Mouse (Mus musculus): ENCODE data around the gene Ugcg. TPM values are rescaled to one million over a fixed set of nuclear protein-coding genes. Genes with fewer than 3 reads are reported as not detected.

Ugcg gene
- polyA plus RNA-seq (2017; shearing (Covaris generic)) = 14.6 TPM

DNA sequence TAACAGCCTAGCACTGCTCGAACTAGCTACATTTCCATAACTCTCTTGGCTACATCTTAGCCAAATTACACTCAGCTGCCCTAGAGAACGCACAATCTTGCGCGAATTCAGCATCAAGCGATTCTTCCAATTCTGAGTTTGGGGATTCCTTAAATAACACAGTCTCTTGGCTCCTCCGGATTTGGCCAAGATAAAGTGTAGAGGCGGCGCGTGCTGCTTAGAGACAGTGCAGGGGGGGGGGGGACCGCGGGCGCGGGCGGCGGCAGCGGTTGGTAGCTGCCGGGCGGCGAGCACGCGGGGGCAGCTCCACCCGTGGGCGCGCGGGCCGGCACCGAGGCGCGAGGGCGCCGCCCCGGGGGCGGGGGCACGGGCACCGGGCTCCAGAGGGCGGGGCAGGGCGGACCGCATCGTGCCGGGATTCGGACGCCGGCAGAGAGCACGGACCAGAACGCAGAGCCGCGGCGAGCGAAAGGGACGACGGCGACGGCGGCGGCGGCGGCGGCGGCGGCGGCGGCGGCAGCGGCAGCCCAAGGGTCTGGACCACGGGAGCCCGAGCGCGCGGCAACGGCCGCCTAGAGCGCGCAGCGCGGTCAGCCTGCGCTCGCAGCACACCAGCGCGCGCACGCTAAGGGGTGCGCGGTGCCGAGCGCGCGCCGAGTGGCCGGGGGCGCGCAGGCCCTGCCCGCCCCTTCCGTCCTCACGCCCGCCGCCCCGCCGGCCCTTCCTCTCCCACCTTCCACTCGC lies at the start of gene Ugcg:
Ugcg (plus strand) TSS at position 456 of the 744 bp plus-strand sequence.

Other genes starting within 250 kb of the Ugcg start
- not detected for gene Zkscan16, start 245.6 kb upstream of the Ugcg start, polyA plus RNA-seq (2017; shearing (Covaris generic))
- 0.39 TPM for gene Ptgr1, start 202.1 kb upstream of the Ugcg start, polyA plus RNA-seq (2017; shearing (Covaris generic))
- gene Dnajc25, start 194.2 kb upstream of the Ugcg start, polyA plus RNA-seq (2017; shearing (Covaris generic)) = 0.38 TPM
- gene Gm20503, start 186.0 kb upstream of the Ugcg start, polyA plus RNA-seq (2017; shearing (Covaris generic)) = not detected
- gene Gng10, start 154.2 kb upstream of the Ugcg start, polyA plus RNA-seq (2017; shearing (Covaris generic)) = 143 TPM
- not detected for gene AI481877, start 50.3 kb upstream of the Ugcg start, polyA plus RNA-seq (2017; shearing (Covaris generic))
- 10.6 TPM for gene Susd1, start 249.4 kb downstream of the Ugcg start, polyA plus RNA-seq (2017; shearing (Covaris generic))